Mouse (Mus musculus) cerebellum, adult 2 months (tissue): ENCODE measurements around the gene Bach2.

Source experiments
- CTCF ChIP-seq: fragments of 200-500 bp; IDR thresholded peaks from 2 replicates; pipeline ENCODE4 v1.5.1; 2011; ENCODE audit warnings: low read depth, mild to moderate bottlenecking, control low read depth, low read length, moderate library complexity, borderline replicate concordance; ENCODE audit not compliant: insufficient read depth
- POLR2A ChIP-seq: fragments of 200-500 bp; IDR thresholded peaks from 2 replicates; pipeline ENCODE4 v1.6.1; 2011; ENCODE audit warnings: low read length, control low read depth, borderline replicate concordance; ENCODE audit not compliant: insufficient read depth

GRCm38 (mm10) chr4:32509832-32510612, 271.4 kb downstream of the Bach2 start:
- TF ChIP-seq CTCF = no peak
- TF ChIP-seq POLR2A = no peak
